Mouse (Mus musculus): ENCODE results near the gene Pip4k2a.

DNA sequence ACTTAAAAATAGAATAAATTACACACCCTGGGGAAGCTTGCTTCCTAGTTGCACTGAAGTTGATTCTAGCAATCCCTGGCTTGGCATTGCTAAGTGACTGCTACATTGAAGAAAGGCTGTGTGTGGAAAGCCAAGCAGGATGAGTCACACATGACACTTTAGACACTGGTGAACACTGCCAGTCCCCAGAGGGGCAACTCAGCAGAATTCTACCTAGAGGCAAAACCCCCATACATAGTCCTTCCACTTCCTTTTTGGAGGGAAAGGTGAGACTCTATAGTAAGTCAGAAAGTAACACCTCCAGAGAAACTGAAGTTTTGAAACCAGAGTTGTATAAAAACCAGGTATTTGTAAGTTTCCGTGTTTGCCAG, 80.6 kb downstream of the Pip4k2a start:
- TF ChIP-seq POLR2A (IDR thresholded peaks at IDR 0.05; ENCODE audit: low read depth, low read length) (no peak), CTCF (conservative IDR thresholded peaks at IDR 0.05; ENCODE audit: insufficient read depth, insufficient read length, low read depth, low read length) (no peak)
